Mouse (Mus musculus): Measurements from ENCODE around the gene 1700125H20Rik.
A peak's percentile ranks its signal among the peaks of the same experiment; 100 is the strongest.

The 1700125H20Rik gene

DNA sequence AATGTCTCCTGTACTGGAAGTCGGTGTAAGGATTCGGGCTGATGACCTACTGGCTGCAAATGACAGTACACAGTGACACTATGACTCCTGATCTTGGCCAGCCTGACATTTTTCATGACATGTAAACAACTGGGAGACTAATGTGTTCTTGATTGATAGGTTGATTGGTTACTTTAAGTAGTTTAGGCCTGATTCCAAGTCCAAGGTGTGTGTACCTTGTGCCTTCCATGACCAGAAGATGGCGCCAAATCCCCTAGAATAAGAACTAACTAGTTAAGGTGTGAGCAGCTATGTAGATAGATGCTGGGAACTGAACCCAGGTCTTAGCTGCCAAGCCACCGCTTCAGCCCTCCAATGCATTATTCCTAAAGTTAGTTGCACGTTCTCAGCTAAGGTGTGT is 13.9 kb downstream of the 1700125H20Rik start:
- DNase-seq (ENCODE audit: low read depth), result peak; percentile 87

DNA sequence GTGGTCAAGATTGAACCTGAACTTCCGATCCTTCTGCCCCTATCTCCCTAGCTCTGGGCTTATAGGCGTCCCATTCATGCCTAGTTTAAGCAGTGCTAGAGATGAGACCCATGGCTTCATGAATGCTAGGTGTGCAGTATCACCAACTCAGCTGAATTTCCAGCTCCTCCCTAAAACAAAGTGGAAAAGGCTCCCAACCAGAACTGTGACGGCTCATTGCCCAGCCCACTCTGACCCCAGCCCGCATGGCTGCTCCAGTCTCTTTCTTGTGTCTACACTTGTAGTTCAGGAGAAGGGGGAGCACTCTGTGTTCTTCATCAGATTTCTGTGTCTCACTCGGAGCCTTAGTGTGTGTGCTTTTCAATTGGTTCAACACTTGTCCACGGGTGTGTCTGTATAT is 14.6 kb downstream of the 1700125H20Rik start:
- no peak for DNase-seq (ENCODE audit: low read depth)

DNA sequence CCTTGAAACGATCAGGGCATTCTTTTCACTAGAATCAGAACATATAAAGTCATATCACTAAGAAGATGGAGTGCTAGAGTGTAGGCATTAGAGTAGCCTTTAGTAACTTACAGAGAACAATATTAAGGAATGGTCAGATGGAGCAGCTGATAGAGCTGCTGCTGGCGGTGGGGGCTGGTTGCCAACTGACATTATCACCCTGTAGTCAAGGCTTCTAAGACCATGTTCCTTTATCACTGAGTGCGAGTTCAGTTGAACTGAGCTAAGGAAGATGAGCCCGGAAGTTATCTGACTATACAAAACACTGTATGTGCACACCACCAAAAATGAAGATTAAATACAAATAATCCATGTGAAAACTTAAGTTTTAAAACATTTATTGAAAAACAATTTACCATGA is 18.9 kb downstream of the 1700125H20Rik start:
- no peak for DNase-seq (ENCODE audit: low read depth)

DNA sequence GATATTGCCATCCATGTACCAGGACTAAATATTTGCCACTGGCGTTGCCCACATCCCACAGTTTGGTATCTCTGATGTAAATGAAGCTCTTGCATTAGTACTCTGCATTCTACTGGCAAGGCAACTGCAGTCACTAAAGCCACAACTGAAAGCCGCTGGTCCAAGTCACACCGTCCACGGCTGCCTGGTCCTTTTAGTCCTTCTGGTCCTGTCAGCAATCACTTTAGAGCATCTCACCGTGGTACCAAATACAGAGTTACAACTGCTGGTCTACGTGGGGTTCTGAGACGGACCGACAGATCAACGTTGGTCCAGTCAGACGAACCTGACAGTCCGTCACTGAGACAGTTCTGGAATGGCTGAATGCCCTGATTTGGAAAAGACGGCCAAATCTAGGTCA is 20.5 kb downstream of the 1700125H20Rik start:
- no peak for DNase-seq (ENCODE audit: low read depth)

DNA sequence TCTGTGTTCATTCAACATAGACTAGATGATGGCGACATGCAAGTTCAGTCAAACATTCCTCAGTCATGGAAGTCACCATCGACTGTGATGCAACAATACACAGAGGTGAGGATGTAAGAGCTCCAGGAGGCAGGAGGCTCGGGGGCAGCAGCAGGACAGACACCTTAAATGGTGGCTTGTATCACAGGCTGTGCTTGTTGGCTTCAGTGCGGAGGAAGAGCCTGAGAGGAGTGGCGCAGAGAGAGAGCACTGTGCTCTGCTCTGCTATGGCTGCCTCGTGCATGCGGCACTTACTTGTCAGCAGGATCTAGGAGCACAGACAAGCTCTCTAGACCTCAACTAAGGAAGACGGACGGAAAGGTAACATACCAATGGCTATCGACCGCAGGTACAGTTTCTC is 24.0 kb downstream of the 1700125H20Rik start:
- no peak for DNase-seq (ENCODE audit: low read depth)

- no peak for DNase-seq (ENCODE audit: low read depth)
Measured at GRCm38 (mm10) chr11:85196046-85196445, 25.8 kb downstream of the 1700125H20Rik start.

- no peak for DNase-seq (ENCODE audit: low read depth)
Measured at GRCm38 (mm10) chr11:85198906-85199305, 28.7 kb downstream of the 1700125H20Rik start.

DNA sequence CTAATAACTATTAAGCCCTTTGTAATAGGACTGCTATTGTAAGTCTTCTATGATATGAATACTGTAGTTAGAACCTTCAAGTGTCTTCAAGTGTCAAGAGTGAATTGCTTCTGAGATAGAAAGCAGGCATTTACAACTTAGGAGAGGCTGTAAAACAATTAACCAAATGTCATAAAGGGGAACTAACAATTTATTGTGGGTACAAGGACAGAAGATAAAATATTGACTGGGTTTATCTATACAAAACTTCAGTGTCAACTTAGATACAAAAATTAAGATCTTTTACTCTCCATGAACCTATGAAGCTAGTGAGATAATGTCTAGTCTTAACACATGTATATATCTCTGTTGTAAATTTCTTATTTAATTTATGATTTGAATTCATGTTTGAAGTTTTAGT is 36.0 kb downstream of the 1700125H20Rik start:
- no peak for DNase-seq (ENCODE audit: low read depth)

GRCm38 (mm10) chr11:85211151-85211550 is 40.9 kb downstream of the 1700125H20Rik start:
- DNase-seq (ENCODE audit: low read depth), result no peak

- DNase-seq (ENCODE audit: low read depth), result no peak
Measured at GRCm38 (mm10) chr11:85213215-85213614, 43.0 kb downstream of the 1700125H20Rik start.

DNA sequence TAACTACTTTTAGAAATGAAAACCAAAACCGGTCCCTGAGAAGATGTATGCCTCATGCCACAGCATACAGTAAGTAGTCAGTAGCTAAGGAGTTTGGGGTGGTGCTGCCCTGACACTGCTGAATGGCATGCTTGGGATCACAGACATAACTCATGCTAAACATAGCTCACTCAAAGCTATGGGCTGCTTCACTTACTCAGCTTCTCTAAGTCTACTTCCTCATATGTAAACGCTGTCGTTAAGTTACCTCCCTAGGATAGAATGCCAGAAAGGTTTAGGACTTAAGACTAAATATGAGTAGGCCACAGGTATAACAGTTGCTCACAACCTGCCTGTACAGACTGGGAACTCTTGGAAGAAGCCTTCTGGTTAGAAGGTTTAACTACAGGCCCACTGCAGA is 44.5 kb downstream of the 1700125H20Rik start:
- no peak for DNase-seq (ENCODE audit: low read depth)

DNA sequence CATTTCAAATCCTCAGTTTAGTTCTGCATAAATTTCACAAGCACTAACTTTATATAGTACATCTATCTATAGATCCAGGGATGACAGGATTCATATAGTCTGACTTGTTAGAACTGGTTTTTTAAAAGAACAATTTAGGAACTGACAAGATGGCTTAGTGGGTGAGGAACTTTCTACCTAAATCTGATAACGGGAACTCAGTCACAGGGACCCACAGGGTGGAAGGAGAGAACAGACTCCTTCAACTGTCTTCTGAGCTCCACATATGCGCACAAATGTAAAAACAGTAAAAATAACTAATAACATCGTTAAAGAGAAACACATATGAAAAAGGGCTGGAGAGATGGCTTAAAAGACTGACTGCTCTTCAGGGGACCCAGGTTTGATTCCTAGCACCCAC is 48.8 kb downstream of the 1700125H20Rik start:
- no peak for DNase-seq (ENCODE audit: low read depth)

GRCm38 (mm10) chr11:85222561-85222960 is 52.4 kb downstream of the 1700125H20Rik start:
- DNase-seq (ENCODE audit: low read depth), result no peak

- no peak for DNase-seq (ENCODE audit: low read depth)
Measured at GRCm38 (mm10) chr11:85223248-85223647, 53.0 kb downstream of the 1700125H20Rik start.

All from induced T-regulatory cell, adult 2 months (primary cell).